Mouse (Mus musculus): ENCODE data around the gene Etv1.

- TF ChIP-seq CTCF (conservative IDR thresholded peaks at IDR 0.05; ENCODE audit: low read length) = no peak
- no peak for TF ChIP-seq POU5F1 (IDR thresholded peaks at IDR 0.05; ENCODE audit: borderline replicate concordance, low read length)
- TF ChIP-seq NANOG (IDR thresholded peaks at IDR 0.05; ENCODE audit: borderline replicate concordance, low read length) = no peak
Observed at GRCm38 (mm10) chr12:38843801-38844295, 64.7 kb downstream of the Etv1 start.
